Comparison of ENCODE assay signal across 9 mouse cellular contexts in genomic region chr10:9675550-9676417, GRCm38 (mm10). TPM values are rescaled to one million over a fixed set of nuclear protein-coding genes. Genes with fewer than 3 reads are reported as not detected.
A peak's percentile ranks its signal among the peaks of the same experiment; 100 is the strongest.
DNase-seq lines count a peak whose midpoint lies in the region; ATAC-seq lines count a peak whose summit lies in the region.
"Had no signal": no experiment of that assay in that cellular context is flagged by ENCODE, and none has a peak within 500 bp of the region (broad histone marks: within the 10 kb centered on the region; RNA-seq: fewer than 3 reads in every experiment).

No protein-coding gene starts in this region.

- intact Hi-C loops in gastrocnemius, postnatal 14 days (cut with DNase I; ENCODE audit: low total_unique reads): loop anchor here (2.0 to 5.0 kb wide), 2 partner anchors 101 to 623 kb away; no protein-coding TSS in a partner anchor

- ATAC-seq in forebrain, embryonic 11.5 days (replicated peaks; ENCODE audit: low FRiP score): peak; percentile 49
- peak; percentile 40 for ATAC-seq in intestine, embryonic 14.5 days (replicated peaks; ENCODE audit: low FRiP score, low TSS enrichment, low read depth)
- no peak for ATAC-seq in activated CD4-positive, CD25-positive, alpha-beta regulatory T cell, adult 4 months

- H3K9me3 ChIP-seq in forebrain, embryonic 11.5 days (ENCODE audit: control insufficient read depth, low read length): no peaks in the 10 kb centered on the region
- H3K9me3 ChIP-seq in intestine, embryonic 14.5 days (ENCODE audit: control insufficient read depth, low read length): no peaks in the 10 kb centered on the region
- no peaks in the 10 kb centered on the region for H3K9me3 ChIP-seq in midbrain, embryonic 10.5 days (replicated peaks)

- peak overlapping the region; percentile 75 for H3K9ac ChIP-seq in forebrain, embryonic 11.5 days (ENCODE audit: low read length)
- H3K9ac ChIP-seq in intestine, embryonic 14.5 days (ENCODE audit: low read length): peak overlapping the region; percentile 75

- H3K27me3 ChIP-seq in forebrain, embryonic 11.5 days (ENCODE audit: control insufficient read depth, insufficient read depth, low read length): peaks cover 6% of the 10 kb centered on the region
- no peaks in the 10 kb centered on the region for H3K27me3 ChIP-seq in intestine, embryonic 14.5 days (replicated peaks; ENCODE audit: control insufficient read depth, insufficient read depth, low read length)
- peaks cover 51% of the 10 kb centered on the region for H3K27me3 ChIP-seq in midbrain, embryonic 10.5 days (ENCODE audit: low read depth, poor library complexity, severe bottlenecking)

- H3K4me3 ChIP-seq in forebrain, embryonic 11.5 days (ENCODE audit: low read depth, low read length): peak overlapping the region; percentile 65
- H3K4me3 ChIP-seq in intestine, embryonic 14.5 days (ENCODE audit: low read depth, low read length): peak overlapping the region; percentile 85
- peak overlapping the region; percentile 81 for H3K4me3 ChIP-seq in midbrain, embryonic 10.5 days

- peak overlapping the region; percentile 95 for H3K4me2 ChIP-seq in forebrain, embryonic 11.5 days (ENCODE audit: low read depth, low read length, severe bottlenecking)
- H3K4me2 ChIP-seq in intestine, embryonic 14.5 days (ENCODE audit: low read length): peak overlapping the region; percentile 93

- 2% methylated on average over 35 of the region's 36 CpGs for WGBS in forebrain, embryonic 11.5 days
- 6% methylated on average over 36 of the region's 36 CpGs for WGBS in intestine, embryonic 14.5 days
- WGBS in midbrain, embryonic 10.5 days: under 1% methylated on average over 35 of the region's 36 CpGs

- no peak overlapping the region for H3K27ac ChIP-seq in forebrain, embryonic 11.5 days (ENCODE audit: low read depth, low read length)
- H3K27ac ChIP-seq in intestine, embryonic 14.5 days (ENCODE audit: low read depth): peak overlapping the region; percentile 78
- H3K27ac ChIP-seq in midbrain, embryonic 10.5 days (replicated peaks): peak overlapping the region; percentile 82

- peaks cover 2% of the 10 kb centered on the region; the same call in 1 of the 2 replicates for H3K4me1 ChIP-seq in forebrain, embryonic 11.5 days (replicated peaks; ENCODE audit: control insufficient read depth, insufficient read depth, low read length)
- H3K4me1 ChIP-seq in intestine, embryonic 14.5 days (replicated peaks; ENCODE audit: control insufficient read depth, insufficient read depth, low read length): peaks cover 26% of the 10 kb centered on the region
- H3K4me1 ChIP-seq in midbrain, embryonic 10.5 days: peaks cover 35% of the 10 kb centered on the region

- H3K36me3 ChIP-seq in forebrain, embryonic 11.5 days (ENCODE audit: control insufficient read depth, insufficient read depth, low read length): no peaks in the 10 kb centered on the region
- H3K36me3 ChIP-seq in intestine, embryonic 14.5 days (ENCODE audit: control insufficient read depth, insufficient read depth, low read length): 0 out of 2 replicates have a peak, but pooled peaks cover 3% of the 10 kb centered on the region
- no peaks in the 10 kb centered on the region for H3K36me3 ChIP-seq in midbrain, embryonic 10.5 days

- peak; percentile 5 for DNase-seq in gastrocnemius, postnatal 14 days
- no peak for DNase-seq in gastrocnemius, postnatal 25 days
- peak; percentile 17 for DNase-seq in R1 (ENCODE audit: low read depth, low spot score)
- peak; percentile 69 for DNase-seq in forebrain, embryonic 11.5 days (ENCODE audit: low spot score)
- DNase-seq in intestine, embryonic 14.5 days (ENCODE audit: low spot score): no peak
- no peak for DNase-seq in midbrain, embryonic 10.5 days (ENCODE audit: low spot score)
- DNase-seq in spleen, postnatal 14 days (ENCODE audit: low spot score in 2 of 2): no peak

RNA-seq across cellular contexts. Expression of gene Samd5, which starts 0.8 kb away (rescaled TPM):
- total RNA-seq in gastrocnemius, postnatal 14 days (2021): 1 to 10 TPM; 1.6 to 4.3 TPM
- 1 to 10 TPM; 1.7 to 2.0 TPM for total RNA-seq in gastrocnemius, postnatal 25 days (2021)
- polyA plus RNA-seq in forebrain, embryonic 11.5 days (2014; fragmentation: Nextera tagmentation; extraction: Ambion mirVana): 7.3 and 7.4 TPM in 2 replicates
- polyA plus RNA-seq in intestine, embryonic 14.5 days (2014; fragmentation: Nextera tagmentation; extraction: Ambion mirVana): 15.1 and 16.1 TPM in 2 replicates
- 6.0 and 7.1 TPM in 2 replicates for polyA plus RNA-seq in midbrain, embryonic 10.5 days (2016; fragmentation: Nextera tagmentation; extraction: Ambion mirVana)
- polyA plus RNA-seq in activated CD4-positive, CD25-positive, alpha-beta regulatory T cell, adult 4 months (2017; shearing (Covaris generic)): not detected
- total RNA-seq: MEL had no signal

Comparison
In these comparisons a context has a peak if more than half of its experiments do, and no peak if none do; other contexts are left out.
1. DNase-seq: peak in gastrocnemius, postnatal 14 days (single experiment), R1 (single experiment) and forebrain, embryonic 11.5 days (single experiment); none in gastrocnemius, postnatal 25 days (single experiment), intestine, embryonic 14.5 days (single experiment), midbrain, embryonic 10.5 days (single experiment) and spleen, postnatal 14 days (0 of 2).
2. Peak in every context shown above with its lines, with median percentiles within 50 percentile points of each other: H3K4me3 ChIP-seq.